Mouse (Mus musculus) Patski (cell line): Measurements from ENCODE around the gene Styx. TPM values are rescaled to one million over a fixed set of nuclear protein-coding genes. Genes with fewer than 3 reads are reported as not detected.
A peak's percentile ranks its signal among the peaks of the same experiment; 100 is the strongest.

Experiments
- ATAC-seq: fragments of 100-300 bp; one replicate; pipeline ENCODE4 v1.8.0; 2021
- CTCF ChIA-PET: fragments of 350-600 bp; sonication (Branson Sonifier 250); formaldehyde crosslinking; loops from one replicate; lab custom pipeline; 2022; ENCODE audit warnings: inconsistent platforms; lab: Charles Lee
- POLR2A ChIA-PET: fragments of 350-600 bp; sonication (Branson Sonifier 250); formaldehyde crosslinking; loops from one replicate; lab custom pipeline; 2022; ENCODE audit warnings: antibody characterized with exemption, inconsistent platforms; lab: Charles Lee
- DNase-seq: peaks from one replicate; pipeline ENCODE4 v3.0.0-alpha.2; 2011; ENCODE audit warnings: low read depth, low spot score
- H3K27me3 ChIP-seq: fragments of 371-371 bp; one replicate; pipeline ENCODE4 v1.5.1; 2021
- CTCF ChIP-seq: fragments of 100-300 bp; IDR thresholded peaks from one replicate; pipeline ENCODE4 v1.5.1; 2021
- in situ Hi-C: fragments of 300-500 bp; cut with MboI; formaldehyde crosslinking; loops from 3 replicates; pipeline ENCODE4 v1.11.1; 2018; ENCODE audit warnings: low pct_unique_long_range_greater_than_20kb, mixed read lengths
- polyA plus RNA-seq: library from polyadenylated mRNA; unstranded; gene quantifications from one replicate; pipeline ENCODE4 v1.2.3, GENCODE M21; 2021

The Styx gene
- polyA plus RNA-seq, 1 experiment from 2014 or later = 18.6 TPM

GRCm38 (mm10) chr14:45318426-45319236, 32.3 kb upstream of the Styx start, which contains the start of gene Ero1l:
Ero1l (minus strand) TSS chr14:45318771.
- CTCF ChIA-PET = interaction anchor here (1.2 to 2.5 kb wide), 3 partner anchors 10 to 26 kb away, joined by 3 to 14 read pairs (median 8); partner anchors contain the start of gene Psmc6
- DNase-seq (no peak), ATAC-seq (peak; percentile 88)
- POLR2A ChIA-PET = interaction anchor here (0.6 to 1.8 kb wide), 5 partner anchors 11 to 527 kb away, joined by 3 to 5 read pairs (median 3); partner anchors contain the start of gene Psmc6
- TF ChIP-seq CTCF = no peak
- in situ Hi-C loops = no loop called here
- no peaks in the 10 kb centered on the region for H3K27me3 ChIP-seq

GRCm38 (mm10) chr14:45319237-45319610, 31.7 kb upstream of the Styx start:
- no peaks in the 10 kb centered on the region for H3K27me3 ChIP-seq
- in situ Hi-C loops = no loop called here
- ATAC-seq (no peak), DNase-seq (no peak)
- POLR2A ChIA-PET = interaction anchor here (0.9 to 1.8 kb wide), 3 partner anchors 10 to 132 kb away, joined by 3 to 5 read pairs (median 3); partner anchors contain the start of gene Psmc6
- CTCF ChIA-PET = interaction anchor here (1.2 to 2.5 kb wide), 2 partner anchors 10 to 26 kb away, joined by 3 to 14 read pairs; partner anchors contain the start of gene Psmc6
- TF ChIP-seq CTCF = no peak

GRCm38 (mm10) chr14:45320111-45320510, 30.8 kb upstream of the Styx start:
- POLR2A ChIA-PET = interaction anchor here (1.1 kb wide), 1 partner anchor 131 kb away, joined by 3 read pairs; no protein-coding TSS in a partner anchor
- no peaks in the 10 kb centered on the region for H3K27me3 ChIP-seq
- in situ Hi-C loops = no loop called here
- TF ChIP-seq CTCF = no peak
- DNase-seq = no peak
- CTCF ChIA-PET = interaction anchor here (2.5 kb wide), 1 partner anchor 9 kb away, joined by 14 read pairs; the partner anchor contains the start of gene Psmc6
- ATAC-seq = no peak

- ATAC-seq = no peak
- H3K27me3 ChIP-seq = no peaks in the 10 kb centered on the region
- TF ChIP-seq CTCF = no peak
- no peak for DNase-seq
- CTCF ChIA-PET = interaction anchor here (1.2 to 2.5 kb wide), 2 partner anchors 8 to 13 kb away, joined by 3 to 14 read pairs; partner anchors contain the start of gene Psmc6
- POLR2A ChIA-PET = no interaction called here
- in situ Hi-C loops = no loop called here
These were observed 29.8 kb upstream of the Styx start for GRCm38 (mm10) chr14:45321067-45321466.

DNA sequence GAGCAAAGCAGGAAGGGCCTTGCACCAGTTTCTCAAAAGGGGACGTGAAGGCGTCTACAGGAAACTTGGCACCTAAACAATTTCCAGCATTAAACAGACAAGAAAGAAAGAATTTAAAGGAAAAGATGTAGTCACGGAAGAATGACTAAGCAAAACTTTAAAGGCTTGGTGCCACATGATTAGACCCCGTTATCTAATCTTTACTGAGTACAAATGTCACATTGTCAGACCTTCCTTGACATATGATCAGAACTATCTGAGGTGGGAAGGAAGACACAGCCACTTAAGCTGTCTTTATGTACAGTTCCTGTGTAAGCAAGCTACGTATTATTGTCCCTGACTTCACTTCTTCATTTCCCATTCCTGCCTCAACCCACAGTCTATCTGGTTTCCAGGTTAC, 29.3 kb upstream of the Styx start:
- in situ Hi-C loops = no loop called here
- CTCF ChIA-PET = interaction anchor here (1.2 kb wide), 1 partner anchor 12 kb away, joined by 3 read pairs; no protein-coding TSS in a partner anchor
- DNase-seq = no peak
- TF ChIP-seq CTCF = no peak
- ATAC-seq = no peak
- POLR2A ChIA-PET = no interaction called here
- H3K27me3 ChIP-seq = no peaks in the 10 kb centered on the region

DNA sequence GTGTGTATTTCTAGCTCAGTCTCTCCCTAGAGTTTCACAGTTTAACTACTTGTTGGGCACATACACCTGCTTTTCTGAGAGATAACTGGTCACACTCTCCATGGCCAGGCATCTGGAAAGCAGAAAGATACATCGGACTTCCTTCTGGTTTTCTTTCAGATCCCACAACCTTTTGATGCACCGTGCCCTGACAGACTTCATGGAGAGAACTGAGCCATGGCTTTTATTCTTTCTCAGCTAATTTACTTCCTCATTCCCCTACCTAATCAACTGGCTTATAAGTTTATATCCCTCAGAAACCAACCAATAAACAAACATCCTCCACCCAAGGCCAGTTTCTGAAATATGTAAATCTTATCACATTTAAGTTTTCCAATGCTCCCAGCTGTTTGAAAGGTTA, 28.4 kb upstream of the Styx start:
- H3K27me3 ChIP-seq = no peaks in the 10 kb centered on the region
- TF ChIP-seq CTCF = no peak
- ChIA-PET POLR2A (no interaction called here), CTCF (no interaction called here)
- in situ Hi-C loops = no loop called here
- DNase-seq (no peak), ATAC-seq (no peak)

DNA sequence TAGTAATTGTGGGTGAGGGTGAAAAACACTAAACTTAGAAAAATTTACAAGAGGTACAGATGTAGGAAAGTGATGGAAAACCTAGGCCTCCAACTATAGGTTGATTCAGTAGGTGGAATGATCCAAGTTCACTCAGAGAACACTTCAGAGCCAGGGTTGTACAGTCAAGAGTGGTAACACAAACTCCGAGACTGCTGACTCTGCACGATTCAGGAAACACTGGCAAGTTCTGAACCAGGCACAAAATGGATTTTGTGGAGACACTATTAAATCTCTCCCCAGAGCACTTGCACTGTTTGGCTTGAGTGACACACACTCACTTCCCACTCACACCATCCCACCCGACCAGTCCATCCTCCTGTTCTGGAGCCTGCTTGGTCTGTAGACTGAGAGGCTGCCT, 27.6 kb upstream of the Styx start:
- ChIA-PET POLR2A (no interaction called here), CTCF (no interaction called here)
- no peaks in the 10 kb centered on the region for H3K27me3 ChIP-seq
- DNase-seq (no peak), ATAC-seq (no peak)
- in situ Hi-C loops = no loop called here
- TF ChIP-seq CTCF = no peak

DNA sequence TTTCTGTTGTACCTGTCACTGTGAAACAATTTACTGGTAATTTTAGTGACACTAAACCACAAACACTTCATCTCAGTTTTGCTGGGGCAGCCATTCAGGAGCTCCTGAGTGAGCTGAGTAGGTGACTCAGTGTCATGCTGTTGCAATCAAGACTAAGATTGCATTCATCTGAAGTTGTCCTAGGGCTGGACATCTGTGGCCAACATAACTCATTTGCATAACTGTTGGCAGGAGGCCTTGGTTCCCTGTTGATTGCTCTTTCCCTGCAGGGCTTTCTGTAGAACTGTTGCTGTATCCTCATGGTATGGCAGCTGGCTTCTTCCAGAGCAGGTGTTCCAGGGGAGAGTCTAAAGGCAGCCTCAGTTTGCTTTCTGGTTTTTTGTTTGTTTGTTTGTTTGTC, 25.4 kb upstream of the Styx start:
- H3K27me3 ChIP-seq = no peaks in the 10 kb centered on the region
- in situ Hi-C loops = no loop called here
- ATAC-seq (peak; percentile 90), DNase-seq (peak; percentile 86)
- POLR2A ChIA-PET = no interaction called here
- CTCF ChIA-PET = interaction anchor here (1.1 kb wide), 1 partner anchor 93 kb away, joined by 3 read pairs; no protein-coding TSS in a partner anchor
- TF ChIP-seq CTCF = no peak

GRCm38 (mm10) chr14:45328072-45328713, 22.7 kb upstream of the Styx start:
- in situ Hi-C loops = no loop called here
- no peaks in the 10 kb centered on the region for H3K27me3 ChIP-seq
- POLR2A ChIA-PET = no interaction called here
- TF ChIP-seq CTCF = no peak
- DNase-seq = no peak
- ATAC-seq = no peak
- CTCF ChIA-PET = interaction anchor here (1.1 to 1.8 kb wide), 7 partner anchors 8 to 107 kb away, joined by 3 to 14 read pairs (median 6); partner anchors contain the start of genes Ero1l and Styx

- DNase-seq = no peak
- no peak for ATAC-seq
- POLR2A ChIA-PET = interaction anchor here (1.9 kb wide), 1 partner anchor 10 kb away, joined by 5 read pairs; the partner anchor contains the start of gene Ero1l
- in situ Hi-C loops = no loop called here
- no peak for TF ChIP-seq CTCF
- CTCF ChIA-PET = interaction anchor here (1.1 to 1.8 kb wide), 9 partner anchors 9 to 328 kb away, joined by 3 to 14 read pairs (median 5); partner anchors contain the start of genes Ero1l and Styx
- H3K27me3 ChIP-seq = no peaks in the 10 kb centered on the region
These were observed 21.8 kb upstream of the Styx start for GRCm38 (mm10) chr14:45329018-45329588.
